Mouse (Mus musculus): ENCODE measurements around the gene Pde4d.

The Pde4d gene

GRCm38 (mm10) chr13:109296347-109297037, 846.7 kb downstream of the Pde4d start:
- no peak for DNase-seq (ENCODE audit: low spot score in 2 of 2)

- no peak for DNase-seq (ENCODE audit: low spot score in 2 of 2)
These were observed 849.1 kb downstream of the Pde4d start for GRCm38 (mm10) chr13:109298852-109299251.

GRCm38 (mm10) chr13:109299511-109300250, 849.9 kb downstream of the Pde4d start:
- no peak for DNase-seq (ENCODE audit: low spot score in 2 of 2)

GRCm38 (mm10) chr13:109312542-109312941, 862.8 kb downstream of the Pde4d start:
- DNase-seq (ENCODE audit: low spot score in 2 of 2), result no peak

GRCm38 (mm10) chr13:109315608-109316007, 865.9 kb downstream of the Pde4d start:
- no peak for DNase-seq (ENCODE audit: low spot score in 2 of 2)

- no peak for DNase-seq (ENCODE audit: low spot score in 2 of 2)
These were observed 867.9 kb downstream of the Pde4d start for GRCm38 (mm10) chr13:109317644-109318043.

- DNase-seq (ENCODE audit: low spot score in 2 of 2), result no peak
These were observed 868.8 kb downstream of the Pde4d start for GRCm38 (mm10) chr13:109318434-109318998.

- DNase-seq (ENCODE audit: low spot score in 2 of 2), result no peak
These were observed 876.3 kb downstream of the Pde4d start for GRCm38 (mm10) chr13:109326061-109326460.

GRCm38 (mm10) chr13:109331563-109331962, 881.8 kb downstream of the Pde4d start:
- no peak for DNase-seq (ENCODE audit: low spot score in 2 of 2)

- DNase-seq (ENCODE audit: low spot score in 2 of 2), result no peak
These were observed 892.2 kb downstream of the Pde4d start for GRCm38 (mm10) chr13:109341902-109342301.

- no peak for DNase-seq (ENCODE audit: low spot score in 2 of 2)
These were observed 892.7 kb downstream of the Pde4d start for GRCm38 (mm10) chr13:109342469-109342868.

GRCm38 (mm10) chr13:109343596-109343995, 893.8 kb downstream of the Pde4d start:
- peak; percentile 46 to 61 for DNase-seq (ENCODE audit: low spot score in 2 of 2)

- DNase-seq (ENCODE audit: low spot score in 2 of 2), result no peak
These were observed 898.0 kb downstream of the Pde4d start for GRCm38 (mm10) chr13:109347770-109348169.

- no peak for DNase-seq (ENCODE audit: low spot score in 2 of 2)
These were observed 898.6 kb downstream of the Pde4d start for GRCm38 (mm10) chr13:109348316-109348715.

GRCm38 (mm10) chr13:109350100-109350499, 900.4 kb downstream of the Pde4d start:
- no peak for DNase-seq (ENCODE audit: low spot score in 2 of 2)

- no peak for DNase-seq (ENCODE audit: low spot score in 2 of 2)
These were observed 904.3 kb downstream of the Pde4d start for GRCm38 (mm10) chr13:109354017-109354416.

- no peak for DNase-seq (ENCODE audit: low spot score in 2 of 2)
These were observed 906.5 kb downstream of the Pde4d start for GRCm38 (mm10) chr13:109356252-109356651.

GRCm38 (mm10) chr13:109359994-109360393, 910.2 kb downstream of the Pde4d start:
- DNase-seq (ENCODE audit: low spot score in 2 of 2), result no peak

GRCm38 (mm10) chr13:109362340-109362739, 912.6 kb downstream of the Pde4d start:
- no peak for DNase-seq (ENCODE audit: low spot score in 2 of 2)

GRCm38 (mm10) chr13:109374465-109374864, 924.7 kb downstream of the Pde4d start:
- no peak for DNase-seq (ENCODE audit: low spot score in 2 of 2)

- DNase-seq (ENCODE audit: low spot score in 2 of 2), result no peak
These were observed 926.9 kb downstream of the Pde4d start for GRCm38 (mm10) chr13:109376681-109377080.

GRCm38 (mm10) chr13:109380149-109380548, 930.4 kb downstream of the Pde4d start:
- DNase-seq (ENCODE audit: low spot score in 2 of 2), result no peak

Data from urinary bladder, adult 18-20 months (tissue).